Mouse (Mus musculus): ENCODE results near the gene Cd70. TPM values are rescaled to one million over a fixed set of nuclear protein-coding genes. Genes with fewer than 3 reads are reported as not detected.
"Not testable (repeated sequence)": the region's sequence is repeated elsewhere in the genome, so short reads cannot be mapped to it uniquely, and the experiment has no call there.

Gene Cd70
- total RNA-seq, 4 experiments from 2014 or later: not detected

GRCm38 (mm10) chr17:57134693-57135092 lies 14.9 kb downstream of the Cd70 start:
- DNase-seq (ENCODE audit: low spot score in 2 of 2): no peak

DNA sequence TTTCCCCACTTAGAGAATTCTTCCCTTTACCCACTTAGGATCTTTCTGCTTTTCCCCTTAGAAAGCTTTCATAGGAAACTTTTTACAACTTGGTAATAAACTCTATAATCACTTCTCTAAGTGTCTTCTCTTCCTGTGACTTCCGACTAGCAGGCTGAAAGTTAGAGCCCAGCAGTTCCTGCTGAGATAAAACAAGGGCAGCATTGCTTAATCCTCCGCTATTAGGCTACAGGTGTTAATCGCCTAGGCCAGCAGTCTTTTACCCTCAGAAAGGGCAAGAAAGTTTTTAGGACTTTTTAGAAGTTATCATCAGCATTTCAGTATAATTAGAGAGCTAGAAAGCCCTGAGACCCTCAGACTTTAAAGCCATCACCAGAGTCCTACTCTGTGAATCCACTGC lies 15.6 kb downstream of the Cd70 start:
- DNase-seq (ENCODE audit: low spot score in 2 of 2): not testable (repeated sequence)

GRCm38 (mm10) chr17:57131793-57132192 lies 17.8 kb downstream of the Cd70 start:
- DNase-seq (ENCODE audit: low spot score in 2 of 2): no peak

DNA sequence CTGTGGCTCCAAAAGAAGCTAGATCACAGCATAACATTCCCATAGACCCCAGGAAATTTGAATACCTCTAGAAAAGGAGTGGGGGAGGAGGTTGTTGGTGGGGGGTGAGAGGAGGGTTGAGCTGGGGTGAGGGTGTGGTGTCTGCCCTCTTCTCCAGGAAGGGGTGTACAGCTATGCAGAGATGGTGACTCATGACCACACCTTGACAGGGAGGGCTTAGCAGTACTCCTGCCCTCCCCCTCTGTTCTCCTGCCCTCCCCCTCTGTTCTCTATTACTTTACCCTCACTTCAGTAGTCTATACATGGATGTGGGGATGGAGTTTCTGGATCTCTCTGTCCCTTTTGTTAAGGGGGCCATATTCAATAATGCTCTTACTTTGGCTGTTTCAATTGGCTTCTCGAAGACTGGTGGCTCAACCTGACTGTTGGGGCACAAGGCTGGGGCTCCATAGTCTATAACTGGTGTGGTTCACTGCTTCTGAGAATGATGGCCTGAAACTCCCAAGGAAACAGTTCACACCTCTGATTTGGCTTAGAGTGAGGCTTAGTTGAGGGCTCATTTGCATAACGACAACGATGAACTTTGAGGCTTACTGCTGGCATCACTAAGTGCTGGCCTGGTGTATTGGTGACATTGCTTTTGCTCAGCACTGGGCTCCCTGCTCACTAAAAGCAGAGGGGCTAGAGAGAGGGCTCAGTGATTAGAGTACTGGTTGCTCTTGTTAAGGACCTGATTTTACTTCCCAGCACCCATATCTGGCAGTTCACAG lies 23.5 kb downstream of the Cd70 start:
- DNase-seq (ENCODE audit: low spot score in 2 of 2): no peak

DNA sequence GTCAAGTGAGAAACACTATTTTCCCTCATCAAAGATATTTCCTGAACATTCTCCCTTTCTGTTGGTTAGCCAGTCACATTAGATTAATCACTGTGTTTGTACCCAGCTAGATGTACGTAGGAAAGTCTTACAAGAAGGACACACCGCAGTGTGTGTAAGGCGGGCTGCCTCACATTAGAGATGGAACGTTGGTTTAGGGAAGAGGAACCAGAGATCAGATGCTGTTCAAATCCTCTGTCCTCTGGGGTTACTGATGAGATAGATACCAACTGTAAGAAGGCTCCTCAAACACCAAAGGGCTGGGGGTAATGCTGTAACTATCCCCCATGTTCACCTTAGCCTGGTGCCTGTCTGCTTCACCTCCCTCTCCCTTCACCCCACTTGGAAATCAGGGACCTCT lies 24.8 kb downstream of the Cd70 start:
- no peak for DNase-seq (ENCODE audit: low spot score in 2 of 2)

- no peak for DNase-seq (ENCODE audit: low spot score in 2 of 2)
Measured at GRCm38 (mm10) chr17:57123192-57124118, 26.1 kb downstream of the Cd70 start.

- DNase-seq (ENCODE audit: low spot score in 2 of 2): no peak
Measured at GRCm38 (mm10) chr17:57121856-57122255, 27.7 kb downstream of the Cd70 start.

GRCm38 (mm10) chr17:57118524-57119349 lies 30.8 kb downstream of the Cd70 start:
- no peak for DNase-seq (ENCODE audit: low spot score in 2 of 2)

GRCm38 (mm10) chr17:57116801-57117200 lies 32.8 kb downstream of the Cd70 start:
- no peak for DNase-seq (ENCODE audit: low spot score in 2 of 2)

DNA sequence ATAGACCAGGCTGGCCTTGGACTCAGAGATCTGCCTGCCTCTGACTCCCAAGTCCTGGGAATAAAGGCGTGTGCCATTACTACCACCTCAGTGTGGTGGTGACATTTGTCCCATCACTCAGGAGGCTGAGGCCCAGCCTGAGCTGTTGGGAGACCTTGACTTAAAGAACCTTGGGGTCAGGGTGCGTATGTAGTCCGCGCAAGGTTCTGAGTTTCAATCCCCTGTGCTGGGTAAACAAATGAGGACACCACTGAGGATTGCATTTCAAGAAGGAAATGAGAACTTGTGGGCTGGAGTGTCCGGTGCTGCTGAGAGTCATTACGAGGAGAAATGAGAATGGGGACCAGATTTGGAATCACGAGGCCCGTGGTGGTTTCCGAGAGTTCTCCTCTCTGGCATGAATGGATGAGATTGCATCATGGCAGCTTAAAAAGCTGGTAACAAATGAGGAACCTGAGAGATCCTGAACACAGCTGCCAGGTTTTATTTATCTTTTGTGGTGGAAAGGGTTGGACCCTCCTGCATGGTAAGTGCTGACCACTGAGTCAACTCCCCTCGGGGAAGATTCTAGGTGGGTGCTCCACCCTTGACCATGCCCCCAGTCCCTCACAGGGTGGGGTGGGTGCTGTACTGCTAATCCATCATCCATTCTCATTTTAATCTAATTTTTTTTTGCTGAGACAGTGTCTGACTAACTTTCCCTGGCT lies 36.7 kb downstream of the Cd70 start:
- no peak for DNase-seq (ENCODE audit: low spot score in 2 of 2)

- DNase-seq (ENCODE audit: low spot score in 2 of 2): no peak
Measured at GRCm38 (mm10) chr17:57110005-57110404, 39.6 kb downstream of the Cd70 start.

DNA sequence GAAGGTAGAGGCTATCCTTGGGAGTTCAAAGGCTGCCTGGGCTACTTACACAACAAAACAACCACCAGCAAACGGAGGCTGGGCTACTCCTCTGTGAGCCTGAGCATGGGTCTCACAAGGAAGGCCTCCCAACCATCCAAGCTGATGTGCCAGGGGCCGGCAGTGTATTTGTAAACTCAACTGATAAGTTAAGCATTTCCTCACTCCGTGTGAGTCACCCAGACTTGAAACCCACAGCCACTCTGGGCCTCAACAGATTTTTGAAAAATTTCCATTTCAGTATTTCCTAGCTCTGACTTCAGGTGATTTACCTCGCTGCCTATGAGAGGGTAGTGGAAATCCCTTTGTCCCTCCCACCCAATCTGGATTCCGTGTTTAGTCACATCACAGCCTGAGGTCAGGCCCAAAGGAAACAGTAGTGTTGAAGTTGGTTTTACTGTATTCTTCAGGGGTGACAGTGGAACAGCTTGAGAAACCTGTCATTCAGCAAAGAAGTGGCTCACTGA lies 40.9 kb downstream of the Cd70 start:
- DNase-seq (ENCODE audit: low spot score in 2 of 2): no peak

DNA sequence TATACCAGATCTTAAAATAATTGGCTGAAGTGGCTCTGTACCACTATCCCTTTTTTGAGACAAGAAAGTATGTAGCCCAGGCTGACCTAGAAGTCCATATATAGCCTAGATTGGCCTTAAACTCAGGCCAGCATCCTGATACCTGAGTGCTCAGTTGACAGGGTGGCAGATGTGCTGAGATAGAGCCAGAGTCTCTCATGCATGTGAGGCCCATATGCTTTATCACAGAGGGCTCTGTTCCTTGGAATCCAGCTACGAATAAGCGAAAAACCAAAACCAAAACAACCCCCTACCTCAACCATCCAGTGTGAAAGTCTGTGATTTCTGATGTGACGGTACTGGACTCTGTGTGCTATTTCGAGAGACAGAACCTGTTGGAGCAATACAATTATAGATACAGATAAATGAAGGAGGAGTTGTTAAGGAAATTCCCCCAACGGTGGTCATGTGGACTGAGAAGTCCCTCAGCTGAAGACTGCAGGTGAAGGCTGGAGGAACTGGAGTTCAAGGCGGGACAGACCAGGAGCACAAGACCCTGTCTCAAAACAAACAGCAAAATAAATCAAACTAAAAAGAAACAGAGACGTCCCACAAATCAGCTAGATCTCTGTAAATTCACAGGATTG lies 41.4 kb downstream of the Cd70 start:
- no peak for DNase-seq (ENCODE audit: low spot score in 2 of 2)

GRCm38 (mm10) chr17:57107064-57107463 lies 42.5 kb downstream of the Cd70 start:
- no peak for DNase-seq (ENCODE audit: low spot score in 2 of 2)

DNA sequence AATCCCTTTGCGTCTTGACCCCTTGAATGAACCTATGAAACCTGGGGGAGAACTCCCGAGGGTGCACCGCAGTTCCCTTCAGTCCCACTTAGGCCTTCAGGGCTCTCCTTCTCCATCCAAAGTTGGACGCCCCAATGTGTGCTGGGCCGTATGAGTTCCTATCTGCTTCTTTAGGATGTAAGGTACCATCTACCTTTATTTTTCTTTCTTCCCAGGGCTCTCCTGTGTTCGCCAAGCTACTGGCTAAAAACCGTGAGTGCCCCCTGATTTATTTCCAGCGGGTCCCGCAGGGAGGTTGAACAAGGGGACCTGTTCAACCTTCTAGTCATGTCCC lies 43.6 kb downstream of the Cd70 start:
- DNase-seq (ENCODE audit: low spot score in 2 of 2): no peak

GRCm38 (mm10) chr17:57105181-57106034 lies 44.2 kb downstream of the Cd70 start, which contains the start of gene Tnfsf9:
TSS of gene Tnfsf9 (plus strand) at chr17:57105325.
- DNase-seq (ENCODE audit: low spot score in 2 of 2): no peak

- no peak for DNase-seq (ENCODE audit: low spot score in 2 of 2)
Measured at GRCm38 (mm10) chr17:57104496-57104895, 45.1 kb downstream of the Cd70 start.

GRCm38 (mm10) chr17:57102276-57102675 lies 47.3 kb downstream of the Cd70 start:
- no peak for DNase-seq (ENCODE audit: low spot score in 2 of 2)

- no peak for DNase-seq (ENCODE audit: low spot score in 2 of 2)
Measured at GRCm38 (mm10) chr17:57099629-57100325, 49.8 kb downstream of the Cd70 start.
